In genomic region chr1:172312768-172313561, GRCm38 (mm10) we compare ENCODE assay signal across 7 mouse cellular contexts. TPM values are rescaled to one million over a fixed set of nuclear protein-coding genes. Genes with fewer than 3 reads are reported as not detected.
DNase-seq lines count a peak whose midpoint lies in the region; ATAC-seq lines count a peak whose summit lies in the region.

No protein-coding gene starts in this region.

- peak overlapping the region; percentile 95 for H3K4me2 ChIP-seq in neural tube, embryonic 11.5 days (ENCODE audit: low read depth)
- peak overlapping the region; percentile 95 for H3K4me2 ChIP-seq in heart, embryonic 12.5 days
- peak overlapping the region; percentile 89 for H3K4me2 ChIP-seq in limb, embryonic 12.5 days
- peak overlapping the region; percentile 89 for H3K4me2 ChIP-seq in neural tube, embryonic 14.5 days (ENCODE audit: low read depth, low read length)

- H3K27me3 ChIP-seq in neural tube, embryonic 11.5 days (ENCODE audit: control insufficient read depth, insufficient read depth, low read length) = no peaks in the 10 kb centered on the region
- H3K27me3 ChIP-seq in heart, embryonic 12.5 days (replicated peaks) = peaks cover 24% of the 10 kb centered on the region
- no peaks in the 10 kb centered on the region for H3K27me3 ChIP-seq in limb, embryonic 12.5 days
- no peaks in the 10 kb centered on the region for H3K27me3 ChIP-seq in neural tube, embryonic 14.5 days (ENCODE audit: control insufficient read depth, insufficient read depth, low read length)

- peaks cover 3% of the 10 kb centered on the region; the same call in 1 of the 2 replicates for H3K36me3 ChIP-seq in neural tube, embryonic 11.5 days (ENCODE audit: control insufficient read depth, insufficient read depth, low read length)
- H3K36me3 ChIP-seq in heart, embryonic 12.5 days = peaks cover 2% of the 10 kb centered on the region
- peaks cover 14% of the 10 kb centered on the region for H3K36me3 ChIP-seq in limb, embryonic 12.5 days
- H3K36me3 ChIP-seq in neural tube, embryonic 14.5 days (ENCODE audit: control insufficient read depth, insufficient read depth, low read length) = no peaks in the 10 kb centered on the region

- peak; percentile 0; the same call in 1 of the 2 replicates for ATAC-seq in neural tube, embryonic 11.5 days (ENCODE audit: insufficient read depth, low FRiP score, low TSS enrichment)
- no peak; the same call in 1 of the 2 replicates for ATAC-seq in heart, embryonic 12.5 days (ENCODE audit: insufficient number of reproducible peaks, low FRiP score)
- ATAC-seq in limb, embryonic 12.5 days (ENCODE audit: insufficient number of reproducible peaks, insufficient read depth, low FRiP score, low TSS enrichment, low read depth) = no peak
- ATAC-seq in neural tube, embryonic 14.5 days (ENCODE audit: low read depth) = no peak

- no peaks in the 10 kb centered on the region for H3K9me3 ChIP-seq in neural tube, embryonic 11.5 days (ENCODE audit: control insufficient read depth, low read length)
- H3K9me3 ChIP-seq in heart, embryonic 12.5 days (replicated peaks) = no peaks in the 10 kb centered on the region
- no peaks in the 10 kb centered on the region for H3K9me3 ChIP-seq in limb, embryonic 12.5 days
- no peaks in the 10 kb centered on the region for H3K9me3 ChIP-seq in neural tube, embryonic 14.5 days (ENCODE audit: control insufficient read depth, low read length)

- WGBS in neural tube, embryonic 11.5 days = 18% methylated on average over 16 of the region's 16 CpGs
- WGBS in heart, embryonic 12.5 days = 21% methylated on average over 16 of the region's 16 CpGs
- WGBS in limb, embryonic 12.5 days = 17% methylated on average over 16 of the region's 16 CpGs
- 9% methylated on average over 16 of the region's 16 CpGs for WGBS in neural tube, embryonic 14.5 days

- DNase-seq in neural tube, embryonic 11.5 days (ENCODE audit: low spot score) = no peak
- no peak for DNase-seq in neural tube, embryonic 10.5 days (ENCODE audit: extremely low spot score, low spot score)
- peak; percentile 67 to 78 for DNase-seq in cerebellum, postnatal 10 days
- no peak for DNase-seq in urinary bladder, postnatal 10 days (ENCODE audit: low spot score)

- H3K4me1 ChIP-seq in neural tube, embryonic 11.5 days (ENCODE audit: control insufficient read depth, insufficient read depth, low read length) = peaks cover 34% of the 10 kb centered on the region
- H3K4me1 ChIP-seq in heart, embryonic 12.5 days (replicated peaks) = peaks cover 31% of the 10 kb centered on the region
- peaks cover 53% of the 10 kb centered on the region for H3K4me1 ChIP-seq in limb, embryonic 12.5 days (replicated peaks)
- peaks cover 13% of the 10 kb centered on the region for H3K4me1 ChIP-seq in neural tube, embryonic 14.5 days (ENCODE audit: control insufficient read depth, insufficient read depth, low read length)

- H3K9ac ChIP-seq in neural tube, embryonic 11.5 days (ENCODE audit: low read length) = peak overlapping the region; percentile 68
- peak overlapping the region; percentile 90 for H3K9ac ChIP-seq in heart, embryonic 12.5 days
- H3K9ac ChIP-seq in limb, embryonic 12.5 days (replicated peaks) = peak overlapping the region; percentile 81
- H3K9ac ChIP-seq in neural tube, embryonic 14.5 days (replicated peaks; ENCODE audit: low read depth, low read length) = peak overlapping the region; percentile 69

- H3K27ac ChIP-seq in neural tube, embryonic 11.5 days (ENCODE audit: low read depth, low read length) = no peak overlapping the region
- H3K27ac ChIP-seq in heart, embryonic 12.5 days (ENCODE audit: poor library complexity, severe bottlenecking) = no peak overlapping the region
- no peak overlapping the region for H3K27ac ChIP-seq in limb, embryonic 12.5 days
- H3K27ac ChIP-seq in neural tube, embryonic 14.5 days (ENCODE audit: low read depth, low read length) = peak overlapping the region; percentile 52; the same call in 1 of the 2 replicates

- H3K4me3 ChIP-seq in neural tube, embryonic 11.5 days (ENCODE audit: low read depth, low read length) = peak overlapping the region; percentile 79
- peak overlapping the region; percentile 88 for H3K4me3 ChIP-seq in heart, embryonic 12.5 days
- peak overlapping the region; percentile 77 for H3K4me3 ChIP-seq in limb, embryonic 12.5 days (replicated peaks)
- peak overlapping the region; percentile 50 for H3K4me3 ChIP-seq in neural tube, embryonic 14.5 days (ENCODE audit: low read depth, low read length)

RNA-seq across cellular contexts. Expression of gene Atp1a2, which starts 15.1 kb away (rescaled TPM):
- polyA plus RNA-seq in neural tube, embryonic 11.5 days (2014; fragmentation: Nextera tagmentation; extraction: Ambion mirVana) = 1.3 and 1.6 TPM in 2 replicates
- 23.4 and 25.9 TPM in 2 replicates for polyA plus RNA-seq in heart, embryonic 12.5 days (2016; fragmentation: Nextera tagmentation; extraction: Ambion mirVana)
- polyA plus RNA-seq in limb, embryonic 12.5 days (2016; fragmentation: Nextera tagmentation; extraction: Ambion mirVana) = 5.1 and 5.4 TPM in 2 replicates
- 23.6 and 27.9 TPM in 2 replicates for polyA plus RNA-seq in neural tube, embryonic 14.5 days (2014; fragmentation: Nextera tagmentation; extraction: Ambion mirVana)

RNA-seq across cellular contexts. Expression of gene Kcnj9, which starts 16.2 kb away (rescaled TPM):
- 0.30 and 0.84 TPM in 2 replicates for polyA plus RNA-seq in neural tube, embryonic 11.5 days (2014; fragmentation: Nextera tagmentation; extraction: Ambion mirVana)
- not detected in 2 replicates for polyA plus RNA-seq in heart, embryonic 12.5 days (2016; fragmentation: Nextera tagmentation; extraction: Ambion mirVana)
- polyA plus RNA-seq in limb, embryonic 12.5 days (2016; fragmentation: Nextera tagmentation; extraction: Ambion mirVana) = not detected in 2 replicates
- polyA plus RNA-seq in neural tube, embryonic 14.5 days (2014; fragmentation: Nextera tagmentation; extraction: Ambion mirVana) = 1.3 and 2.7 TPM in 2 replicates

RNA-seq across cellular contexts. Expression of gene Kcnj10, which starts 28.0 kb away (rescaled TPM):
- polyA plus RNA-seq in neural tube, embryonic 11.5 days (2014; fragmentation: Nextera tagmentation; extraction: Ambion mirVana) = 0.85 and 0.93 TPM in 2 replicates
- not detected in 2 replicates for polyA plus RNA-seq in heart, embryonic 12.5 days (2016; fragmentation: Nextera tagmentation; extraction: Ambion mirVana)
- polyA plus RNA-seq in limb, embryonic 12.5 days (2016; fragmentation: Nextera tagmentation; extraction: Ambion mirVana) = 0.04 and 0.05 TPM in 2 replicates
- 2.3 and 2.6 TPM in 2 replicates for polyA plus RNA-seq in neural tube, embryonic 14.5 days (2014; fragmentation: Nextera tagmentation; extraction: Ambion mirVana)

RNA-seq across cellular contexts. Expression of gene Igsf8, which starts 51.5 kb away (rescaled TPM):
- 121 and 142 TPM in 2 replicates for polyA plus RNA-seq in neural tube, embryonic 11.5 days (2014; fragmentation: Nextera tagmentation; extraction: Ambion mirVana)
- polyA plus RNA-seq in heart, embryonic 12.5 days (2016; fragmentation: Nextera tagmentation; extraction: Ambion mirVana) = 24.0 and 26.1 TPM in 2 replicates
- 44.1 and 45.9 TPM in 2 replicates for polyA plus RNA-seq in limb, embryonic 12.5 days (2016; fragmentation: Nextera tagmentation; extraction: Ambion mirVana)
- polyA plus RNA-seq in neural tube, embryonic 14.5 days (2014; fragmentation: Nextera tagmentation; extraction: Ambion mirVana) = 66.2 and 72.2 TPM in 2 replicates

RNA-seq across cellular contexts. Expression of gene Atp1a4, which starts 54.8 kb away (rescaled TPM):
- not detected in 2 replicates for polyA plus RNA-seq in neural tube, embryonic 11.5 days (2014; fragmentation: Nextera tagmentation; extraction: Ambion mirVana)
- polyA plus RNA-seq in heart, embryonic 12.5 days (2016; fragmentation: Nextera tagmentation; extraction: Ambion mirVana) = 0.17 and 0.19 TPM in 2 replicates
- not detected in 2 replicates for polyA plus RNA-seq in limb, embryonic 12.5 days (2016; fragmentation: Nextera tagmentation; extraction: Ambion mirVana)
- polyA plus RNA-seq in neural tube, embryonic 14.5 days (2014; fragmentation: Nextera tagmentation; extraction: Ambion mirVana) = not detected in 2 replicates

Comparison
In these comparisons a context has a peak if more than half of its experiments do, and no peak if none do; other contexts are left out.
1. DNase-seq: peak in cerebellum, postnatal 10 days (2 of 2); none in neural tube, embryonic 11.5 days (single experiment), neural tube, embryonic 10.5 days (single experiment) and urinary bladder, postnatal 10 days (single experiment).
2. Peak in every context shown above with its lines, with median percentiles within 50 percentile points of each other: H3K4me2 ChIP-seq, H3K4me3 ChIP-seq and H3K9ac ChIP-seq.